Mouse (Mus musculus) left cerebral cortex, adult 2 months (tissue): ENCODE measurements around the gene Jag1. TPM values are rescaled to one million over a fixed set of nuclear protein-coding genes. Genes with fewer than 3 reads are reported as not detected.

Experiments used
- DNase-seq, 2 experiments: peaks; one replicate each; pipeline ENCODE4 v3.0.0; 2021 to 2022; ENCODE audit warnings: low spot score in 2 of 2, mixed read lengths in 1 of 2; ENCODE audit errors: extremely low spot score in 1 of 2
- H3K27ac ChIP-seq: fragments of 200-600 bp; 2 replicates; pipeline ENCODE4 v1.8.1; 2022
- H3K4me3 ChIP-seq: fragments of 200-600 bp; 2 replicates; pipeline ENCODE4 v1.8.1; 2022
- CTCF ChIP-seq: fragments of 200-600 bp; IDR thresholded peaks from 2 replicates; pipeline ENCODE4 v1.8.1; 2022; ENCODE audit warnings: antibody characterized with exemption, mild to moderate bottlenecking, moderate library complexity
- intact Hi-C: fragments of 180-260 bp; cut with DNase I; formaldehyde crosslinking; loops from one replicate; pipeline ENCODE4 v1.15.1; 2025
- long read RNA-seq, 2 experiments: library from polyadenylated mRNA; stranded (forward); transcript quantifications; one replicate each; pipeline ENCODE4 v2.0.0; 2021; ENCODE audit warnings: borderline mapping rate in 2 of 2
- total RNA-seq, 2 experiments: library from RNA; stranded (reverse); gene quantifications; 2 replicates each; pipeline ENCODE4 v1.2.3; 2021

Jag1 gene
- total RNA-seq, result 1 to 10 TPM; 5.2 to 6.7 TPM
- long read RNA-seq, experiment 1, full-length matches to known transcripts, result 8 of 11 reads
- long read RNA-seq, experiment 1, partial matches to known transcripts, result 1 of 11 reads
- long read RNA-seq, experiment 1, other reads (novel, unspliced or antisense), result 2 of 11 reads
- long read RNA-seq, experiment 2, full-length matches to known transcripts, result 2 of 2 reads
- long read RNA-seq, experiment 2, partial matches to known transcripts, result 0 of 2 reads
- long read RNA-seq, experiment 2, other reads (novel, unspliced or antisense), result 0 of 2 reads

GRCm38 (mm10) chr2:137116025-137116674 is at the start of gene Jag1:
Jag1 (minus strand) TSS chr2:137116644.
- no peak for TF ChIP-seq CTCF
- H3K4me3 ChIP-seq, result peak within 1 kb of the TSS; percentile 66
- peak within 1 kb of the TSS; percentile 88 for H3K27ac ChIP-seq
- DNase-seq, result peak; percentile 36 to 38
- intact Hi-C loops, result loop anchor here (2.0 to 5.0 kb wide), 2 partner anchors 224 to 827 kb away; partner anchors contain the start of genes AL731706.1, Mkks and Slx4ip

DNA sequence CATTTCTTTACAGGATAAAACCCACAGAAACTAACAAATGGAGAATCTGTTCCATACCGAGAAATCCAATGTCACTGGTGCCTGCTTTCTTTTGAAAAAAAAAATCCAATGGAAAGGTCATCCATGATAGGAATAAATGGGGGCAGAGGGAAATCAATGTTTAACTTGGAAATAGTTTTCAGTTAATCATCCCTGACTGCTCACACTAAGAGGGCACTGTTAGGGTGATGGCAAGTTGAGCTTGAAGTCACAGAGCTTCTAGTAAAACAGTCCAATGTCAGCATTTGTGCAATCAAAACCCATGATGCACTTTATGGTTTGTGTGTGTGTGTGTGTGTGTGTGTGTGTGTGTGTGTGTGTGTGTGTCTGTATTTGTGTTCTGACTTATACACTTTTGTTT is 39.6 kb upstream of the Jag1 start:
- no peak for DNase-seq
- intact Hi-C loops, result no loop called here
- TF ChIP-seq CTCF, result no peak
- no peak overlapping the region for H3K27ac ChIP-seq
- no peak overlapping the region for H3K4me3 ChIP-seq

DNA sequence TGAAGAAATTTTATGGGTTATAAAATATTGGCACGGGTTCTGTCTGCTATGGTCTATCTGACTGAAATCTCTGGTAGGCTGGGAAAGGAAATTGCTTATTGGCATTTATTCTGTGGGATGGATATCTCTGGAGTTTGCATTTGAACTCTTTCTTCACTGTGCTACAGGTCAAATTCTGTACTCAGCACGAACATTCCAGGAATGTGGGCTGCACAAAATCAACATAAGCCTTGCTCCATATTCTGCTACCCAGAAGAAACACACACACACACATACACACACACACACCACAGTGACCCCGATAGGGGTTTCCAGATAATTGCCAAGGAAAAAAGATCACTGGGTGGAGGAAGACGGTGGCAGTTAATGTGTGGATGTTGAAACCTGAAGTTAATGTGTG is 37.4 kb upstream of the Jag1 start:
- Histone ChIP-seq H3K27ac (no peak overlapping the region), H3K4me3 (no peak overlapping the region)
- intact Hi-C loops, result no loop called here
- TF ChIP-seq CTCF, result no peak
- no peak for DNase-seq

GRCm38 (mm10) chr2:137153172-137153667 is 36.8 kb upstream of the Jag1 start:
- no peak for TF ChIP-seq CTCF
- no peak overlapping the region for H3K27ac ChIP-seq
- no peak for DNase-seq
- intact Hi-C loops, result no loop called here
- no peak overlapping the region for H3K4me3 ChIP-seq

DNA sequence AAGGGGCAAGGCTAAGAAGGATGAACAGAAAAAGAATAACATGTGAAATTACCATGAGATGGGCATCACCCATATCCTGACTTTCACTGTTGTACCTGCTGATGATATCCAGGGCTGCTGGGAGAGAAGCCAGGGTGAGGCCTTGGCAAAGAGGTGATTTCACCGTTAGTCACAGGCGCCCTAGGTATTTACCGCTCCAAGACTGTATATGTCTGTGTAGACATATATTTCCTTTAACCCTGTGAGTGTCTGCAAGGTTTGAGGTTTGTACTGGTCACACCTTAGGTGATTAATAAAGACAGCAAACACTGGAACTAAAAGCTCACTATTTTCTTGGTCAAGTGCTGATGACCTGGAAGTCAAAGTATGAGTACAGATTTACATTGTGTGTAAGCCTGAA is 34.5 kb upstream of the Jag1 start:
- DNase-seq, result no peak
- intact Hi-C loops, result no loop called here
- Histone ChIP-seq H3K27ac (no peak overlapping the region), H3K4me3 (no peak overlapping the region)
- TF ChIP-seq CTCF, result no peak

- no peak overlapping the region for H3K4me3 ChIP-seq
- no peak for TF ChIP-seq CTCF
- intact Hi-C loops, result no loop called here
Observed at GRCm38 (mm10) chr2:137146938-137147666, 30.7 kb upstream of the Jag1 start.

GRCm38 (mm10) chr2:137138063-137138462 is 21.6 kb upstream of the Jag1 start:
- Histone ChIP-seq H3K4me3 (no peak overlapping the region), H3K27ac (no peak overlapping the region)
- intact Hi-C loops, result no loop called here
- TF ChIP-seq CTCF, result no peak
- no peak for DNase-seq

More at GRCm38 (mm10) chr2:137146938-137147666, 30.7 kb upstream of the Jag1 start:
- DNase-seq, result no peak
- H3K27ac ChIP-seq, result no peak overlapping the region

DNA sequence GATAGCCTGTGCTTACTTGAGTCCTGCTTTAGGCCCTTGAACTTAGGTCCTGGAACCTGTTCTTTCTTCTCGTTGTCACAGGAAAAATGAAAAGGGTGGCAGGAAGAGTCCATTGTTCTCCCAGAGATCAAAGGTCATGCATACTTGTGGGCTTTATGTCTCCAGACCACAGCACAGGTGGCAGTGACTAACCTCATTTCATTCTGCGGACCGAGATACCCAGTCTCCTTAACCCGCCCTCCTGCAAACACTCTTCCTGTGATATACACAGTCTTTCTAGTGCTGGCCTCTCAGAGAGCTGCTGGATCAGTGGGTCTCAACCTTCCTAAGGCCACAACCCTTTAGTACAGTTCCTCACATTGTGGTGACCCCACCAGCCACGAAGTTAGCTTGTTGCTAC is 17.6 kb upstream of the Jag1 start:
- no peak overlapping the region for H3K4me3 ChIP-seq
- DNase-seq, result no peak
- intact Hi-C loops, result no loop called here
- H3K27ac ChIP-seq, result no peak overlapping the region
- no peak for TF ChIP-seq CTCF

DNA sequence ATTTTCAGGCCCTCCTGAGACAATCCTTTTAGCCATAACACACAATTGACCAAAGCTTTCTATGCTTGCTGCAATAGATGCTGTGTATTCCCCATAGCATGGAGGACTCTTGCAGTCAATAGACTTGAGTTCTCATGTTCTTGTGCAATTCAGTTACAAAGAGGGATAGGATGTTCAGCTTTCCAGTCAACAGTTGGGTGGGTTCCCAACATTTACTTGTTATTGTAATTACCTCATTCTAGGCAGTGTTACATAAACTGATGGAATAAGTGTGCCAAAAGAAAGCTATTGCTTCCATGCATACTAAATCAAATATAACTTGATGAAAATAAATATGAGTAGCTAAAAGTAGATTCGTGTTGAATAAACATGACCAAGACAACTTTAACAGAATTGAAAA is 8.4 kb upstream of the Jag1 start:
- no peak for TF ChIP-seq CTCF
- no peak for DNase-seq
- Histone ChIP-seq H3K27ac (no peak overlapping the region), H3K4me3 (no peak overlapping the region)
- intact Hi-C loops, result no loop called here

GRCm38 (mm10) chr2:137117321-137117690 is 862 bp upstream of the Jag1 start:
- DNase-seq, result peak; percentile 63 to 71
- Histone ChIP-seq H3K4me3 (peak overlapping the region; percentile 66), H3K27ac (peak overlapping the region; percentile 88)
- TF ChIP-seq CTCF, result peak; percentile 87
- intact Hi-C loops, result loop anchor here (1.0 to 5.0 kb wide), 3 partner anchors 225 to 825 kb away; partner anchors contain the start of genes AL731706.1, Mkks and Slx4ip

- peak; percentile 57 to 73 for DNase-seq
- Histone ChIP-seq H3K4me3 (peak overlapping the region; percentile 66), H3K27ac (peak overlapping the region; percentile 88)
- intact Hi-C loops, result loop anchor here (1.0 to 5.0 kb wide), 3 partner anchors 224 to 826 kb away; partner anchors contain the start of genes AL731706.1, Mkks and Slx4ip
- TF ChIP-seq CTCF, result no peak
Observed at GRCm38 (mm10) chr2:137116675-137117320, 354 bp upstream of the Jag1 start.
